Mouse (Mus musculus) forebrain, embryonic 11.5 days (tissue): ENCODE data around the gene Exoc3l2. TPM values are rescaled to one million over a fixed set of nuclear protein-coding genes. Genes with fewer than 3 reads are reported as not detected.
"Not testable (repeated sequence)": the region's sequence is repeated elsewhere in the genome, so short reads cannot be mapped to it uniquely, and the experiment has no call there.

Experiments used
- ATAC-seq: fragments of 200-750 bp; cut with Nextera tagmentation; replicated peaks from 2 replicates; pipeline ENCODE4 v1.8.0; 2017; ENCODE audit warnings: moderate TSS enrichment; ENCODE audit not compliant: low FRiP score
- DNase-seq: peaks from one replicate; pipeline ENCODE4 v3.0.0-alpha.2; 2017; ENCODE audit warnings: low spot score
- H3K27ac ChIP-seq: fragments of 300-500 bp; sonication (generic); 2 replicates; pipeline ENCODE4 v1.5.1; 2014; ENCODE audit warnings: low read depth, low read length
- H3K27me3 ChIP-seq: fragments of 300-500 bp; sonication (generic); 2 replicates; pipeline ENCODE4 v1.6.1; 2014; ENCODE audit warnings: mild to moderate bottlenecking, low read length, mixed read lengths; ENCODE audit not compliant: control insufficient read depth, insufficient read depth
- H3K36me3 ChIP-seq: fragments of 300-500 bp; sonication (generic); 2 replicates; pipeline ENCODE4 v1.6.1; 2014; ENCODE audit warnings: mild to moderate bottlenecking, low read length, moderate library complexity, mixed read lengths; ENCODE audit not compliant: control insufficient read depth, insufficient read depth
- H3K4me1 ChIP-seq: fragments of 300-500 bp; sonication (generic); replicated peaks from 2 replicates; pipeline ENCODE4 v1.6.1; 2014; ENCODE audit warnings: low read length, mixed read lengths; ENCODE audit not compliant: control insufficient read depth, insufficient read depth
- H3K4me2 ChIP-seq: fragments of 300-500 bp; sonication (generic); 2 replicates; pipeline ENCODE4 v1.6.1; 2014; ENCODE audit warnings: low read depth, mild to moderate bottlenecking, low read length, moderate library complexity, mixed read lengths; ENCODE audit not compliant: severe bottlenecking
- H3K4me3 ChIP-seq: fragments of 300-500 bp; sonication (generic); 2 replicates; pipeline ENCODE4 v1.5.1; 2014; ENCODE audit warnings: low read depth, low read length
- H3K9ac ChIP-seq: fragments of 300-500 bp; sonication (generic); 2 replicates; pipeline ENCODE4 v1.6.1; 2014; ENCODE audit warnings: low read length
- H3K9me3 ChIP-seq: fragments of 300-500 bp; sonication (generic); 2 replicates; pipeline ENCODE4 v1.6.1; 2016; ENCODE audit warnings: low read length, mixed read lengths; ENCODE audit not compliant: control insufficient read depth
- WGBS: fragments of 180-500 bp; shearing (Covaris S2); extraction: QIAGEN DNeasy Blood & Tissue Kit; methylation state at CpG from one replicate; pipeline ENCODE4 v1.1.7; 2014; 5-methylcytosine and 5-hydroxymethylcytosine counted together
- polyA plus RNA-seq: library from polyadenylated mRNA; unstranded; fragments of >200 nt; fragmentation: Nextera tagmentation; extraction: Ambion mirVana; gene quantifications from 2 replicates; pipeline ENCODE4 v1.2.1, GENCODE M21; 2014

Gene Exoc3l2
- polyA plus RNA-seq, 1 experiment from 2014 or later, result 1.4 TPM

- not testable (repeated sequence) for H3K9me3 ChIP-seq, H3K4me3 ChIP-seq, H3K27me3 ChIP-seq, H3K4me1 ChIP-seq, ATAC-seq, H3K27ac ChIP-seq, H3K36me3 ChIP-seq, DNase-seq, H3K4me2 ChIP-seq, H3K9ac ChIP-seq
- 92% methylated on average over 6 of the region's 7 CpGs for WGBS
These were observed 48.8 kb downstream of the Exoc3l2 start for GRCm38 (mm10) chr7:19511934-19512333.

DNA sequence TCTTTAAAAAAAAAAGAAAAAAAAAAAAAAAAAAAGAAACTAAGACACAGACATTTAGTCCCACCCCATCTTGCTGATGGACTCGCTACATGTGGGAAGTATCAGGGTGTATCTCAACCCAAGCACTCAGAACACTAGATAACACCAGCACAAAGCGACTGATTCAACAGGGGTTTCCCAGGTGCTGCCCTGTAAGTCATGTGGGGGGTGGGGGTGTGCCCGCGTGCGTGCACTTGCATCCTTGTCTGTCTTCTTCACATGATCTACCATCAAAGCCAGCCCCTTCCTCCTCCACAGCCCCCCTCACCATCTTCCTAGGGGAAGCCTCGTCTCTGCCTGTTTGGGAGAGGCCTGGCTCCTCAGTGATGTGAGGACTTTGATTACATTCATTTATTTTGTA is 49.2 kb downstream of the Exoc3l2 start:
- H3K27me3 ChIP-seq, result peaks cover 3% of the 10 kb centered on the region
- H3K4me3 ChIP-seq, result no peak overlapping the region
- 84% methylated on average over 6 of the region's 6 CpGs for WGBS
- peaks cover 4% of the 10 kb centered on the region; the same call in 1 of the 2 replicates for H3K4me1 ChIP-seq
- H3K9me3 ChIP-seq, result no peaks in the 10 kb centered on the region
- no peaks in the 10 kb centered on the region for H3K36me3 ChIP-seq
- H3K4me2 ChIP-seq, result no peak overlapping the region
- no peak for ATAC-seq
- no peak for DNase-seq
- H3K9ac ChIP-seq, result no peak overlapping the region
- H3K27ac ChIP-seq, result no peak overlapping the region

GRCm38 (mm10) chr7:19517652-19518365 is 54.7 kb downstream of the Exoc3l2 start, which contains the start of gene Nkpd1:
Nkpd1 (plus strand) TSS chr7:19517838.
- 5% methylated on average over 26 of the region's 29 CpGs for whole genome bisulfite sequencing
- peak within 1 kb of the TSS; percentile 14 for H3K4me3 ChIP-seq
- no peak for DNase-seq
- H3K4me2 ChIP-seq, result peak within 1 kb of the TSS; percentile 49
- peak within 1 kb of the TSS; percentile 33 for H3K9ac ChIP-seq
- peaks cover 51% of the 10 kb centered on the region for H3K27me3 ChIP-seq
- no peaks in the 10 kb centered on the region for H3K9me3 ChIP-seq
- peak; percentile 40; the same call in 1 of the 2 replicates for ATAC-seq
- H3K27ac ChIP-seq, result no peak within 1 kb of the TSS
- peaks cover 2% of the 10 kb centered on the region; the same call in 1 of the 2 replicates for H3K4me1 ChIP-seq
- H3K36me3 ChIP-seq, result no peaks in the 10 kb centered on the region

GRCm38 (mm10) chr7:19520032-19520431 is 56.9 kb downstream of the Exoc3l2 start:
- Histone ChIP-seq H3K9me3 (no peaks in the 10 kb centered on the region), H3K4me3 (no peak overlapping the region), H3K4me2 (peak overlapping the region; percentile 49), H3K27me3 (peaks cover 73% of the 10 kb centered on the region), H3K36me3 (no peaks in the 10 kb centered on the region), H3K4me1 (peaks cover 11% of the 10 kb centered on the region), H3K9ac (peak overlapping the region; percentile 35), H3K27ac (no peak overlapping the region)
- DNase-seq (no peak), ATAC-seq (no peak)
- 9% methylated on average over 23 of the region's 23 CpGs for WGBS

DNA sequence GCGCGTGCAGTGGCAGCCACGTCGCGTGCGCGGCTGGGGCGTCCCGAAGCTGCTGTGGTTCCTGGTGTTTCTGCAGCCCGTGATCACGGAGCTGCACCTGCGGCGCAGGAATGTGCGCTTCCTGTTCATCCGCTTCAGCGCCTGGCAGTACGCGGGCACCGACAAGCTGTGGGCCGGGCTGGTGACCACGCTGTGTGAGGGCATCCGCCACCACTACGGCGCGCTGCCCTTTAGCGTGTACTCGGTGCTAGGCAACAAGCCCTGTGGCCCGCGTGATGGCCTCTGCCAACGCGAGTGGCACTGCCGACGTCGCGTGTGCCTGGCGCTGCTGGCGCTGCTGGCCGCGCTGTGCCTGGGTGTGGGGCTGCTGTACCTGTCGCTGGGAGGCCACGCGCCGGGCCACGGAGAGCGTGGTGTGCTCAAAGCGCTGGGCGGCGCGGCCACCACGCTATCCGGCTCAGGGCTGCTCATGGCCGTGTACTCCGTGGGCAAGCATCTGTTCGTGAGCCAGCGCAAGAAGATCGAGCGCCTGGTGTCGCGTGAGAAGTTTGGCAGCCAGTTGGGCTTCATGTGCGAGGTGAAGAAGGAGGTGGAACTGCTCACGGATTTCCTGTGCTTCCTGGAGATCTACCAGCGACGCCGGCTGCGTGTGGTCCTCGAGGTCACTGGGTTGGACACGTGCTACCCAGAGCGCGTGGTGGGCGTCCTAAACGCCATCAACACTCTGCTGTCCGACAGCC is 60.1 kb downstream of the Exoc3l2 start:
- peaks cover 71% of the 10 kb centered on the region for H3K27me3 ChIP-seq
- H3K9me3 ChIP-seq, result no peaks in the 10 kb centered on the region
- no peaks in the 10 kb centered on the region for H3K36me3 ChIP-seq
- H3K4me3 ChIP-seq, result peak overlapping the region; percentile 34; the same call in 1 of the 2 replicates
- H3K27ac ChIP-seq, result no peak overlapping the region
- H3K4me2 ChIP-seq, result peak overlapping the region; percentile 63
- H3K4me1 ChIP-seq, result peaks cover 10% of the 10 kb centered on the region
- ATAC-seq (0 out of 2 replicates have a peak, but pooled peaks have one; percentile 1), DNase-seq (no peak)
- no peak overlapping the region for H3K9ac ChIP-seq
- WGBS, result 15% methylated on average over 72 of the region's 72 CpGs

DNA sequence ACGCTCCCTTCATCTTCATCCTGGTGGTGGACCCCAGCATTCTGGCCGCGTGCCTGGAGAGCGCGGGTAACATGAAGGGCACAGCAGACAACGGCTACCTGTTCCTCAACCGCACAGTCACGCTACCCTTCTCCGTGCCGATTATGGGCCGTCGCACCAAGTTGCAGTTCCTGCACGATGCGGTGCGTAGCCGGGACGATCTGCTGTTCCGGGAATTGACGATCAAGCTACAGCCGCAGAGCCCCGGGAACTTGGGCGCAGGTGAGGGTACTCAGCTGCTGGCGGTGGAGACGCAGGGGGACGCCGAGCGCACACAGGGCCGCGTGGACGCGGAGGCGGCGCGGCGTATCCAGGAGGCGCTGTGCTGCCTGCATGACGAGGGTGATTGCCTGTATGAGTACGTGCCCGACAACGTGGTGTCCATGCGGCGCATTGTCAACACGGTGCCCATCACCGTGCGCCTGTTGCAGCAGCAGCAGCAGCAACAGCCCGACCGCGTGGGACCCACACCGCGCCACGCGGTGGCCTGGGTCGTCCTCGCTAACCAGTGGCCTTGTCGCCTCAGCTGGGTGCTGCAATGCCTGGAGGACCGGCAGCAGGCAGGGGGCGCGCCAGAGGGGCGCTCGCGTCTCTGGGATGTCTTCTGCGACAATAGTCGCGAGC is 60.8 kb downstream of the Exoc3l2 start:
- Histone ChIP-seq H3K4me3 (peak overlapping the region; percentile 34), H3K9me3 (no peaks in the 10 kb centered on the region), H3K36me3 (no peaks in the 10 kb centered on the region), H3K27ac (no peak overlapping the region), H3K9ac (peak overlapping the region; percentile 41), H3K4me2 (peak overlapping the region; percentile 63), H3K4me1 (peaks cover 10% of the 10 kb centered on the region), H3K27me3 (peaks cover 65% of the 10 kb centered on the region)
- ATAC-seq, result peak; percentile 76
- WGBS, result 2% methylated on average over 64 of the region's 64 CpGs
- peak; percentile 85 for DNase-seq

DNA sequence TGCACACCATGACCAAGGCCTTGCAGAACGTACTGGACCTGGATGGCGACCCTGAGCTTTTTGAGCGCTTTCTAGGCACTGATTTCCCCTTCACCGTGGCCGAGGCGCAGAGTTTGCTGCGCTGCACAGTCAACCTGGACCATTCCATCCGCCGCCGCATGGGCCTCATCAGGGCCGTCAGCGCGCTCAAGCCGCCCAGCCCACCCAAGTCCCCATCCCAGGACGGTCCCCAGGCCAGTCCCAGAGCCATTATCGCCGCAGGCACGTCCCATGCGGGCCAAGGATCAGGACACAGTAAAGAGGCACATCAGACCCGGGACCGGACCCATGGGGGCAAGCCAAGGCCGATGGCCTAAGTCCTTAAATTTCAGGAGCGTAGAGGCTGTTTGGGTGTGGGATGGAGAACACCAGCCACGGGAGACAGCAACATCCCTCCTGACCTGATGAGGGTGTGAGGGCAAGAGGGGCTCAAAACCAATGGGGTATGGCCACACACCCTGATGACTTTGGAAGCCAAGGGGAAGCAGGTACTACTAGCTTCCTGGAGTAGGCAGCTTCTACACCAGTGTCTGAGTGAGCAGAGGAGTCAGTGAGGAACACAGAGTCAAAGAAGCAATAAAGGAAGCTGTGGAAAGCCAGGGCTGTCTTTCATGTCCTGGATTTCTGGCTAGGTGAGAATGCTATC is 61.4 kb downstream of the Exoc3l2 start:
- no peak overlapping the region for H3K27ac ChIP-seq
- 12% methylated on average over 24 of the region's 24 CpGs for WGBS
- DNase-seq, result no peak

GRCm38 (mm10) chr7:19525105-19525481 is 62.0 kb downstream of the Exoc3l2 start:
- no peak overlapping the region for H3K4me2 ChIP-seq
- no peak for ATAC-seq
- H3K36me3 ChIP-seq, result no peaks in the 10 kb centered on the region; the same call in 1 of the 2 replicates
- H3K27me3 ChIP-seq, result peaks cover 55% of the 10 kb centered on the region
- 53% methylated on average over 2 of the region's 2 CpGs for WGBS
- H3K9ac ChIP-seq, result no peak overlapping the region
- no peaks in the 10 kb centered on the region for H3K9me3 ChIP-seq
- DNase-seq, result no peak
- no peak overlapping the region for H3K27ac ChIP-seq
- H3K4me1 ChIP-seq, result peaks cover 10% of the 10 kb centered on the region
- H3K4me3 ChIP-seq, result no peak overlapping the region

More for the DNA sequence above, 61.4 kb downstream of the Exoc3l2 start:
- H3K4me1 ChIP-seq, result peaks cover 10% of the 10 kb centered on the region
- H3K27me3 ChIP-seq, result peaks cover 58% of the 10 kb centered on the region
- H3K9me3 ChIP-seq, result no peaks in the 10 kb centered on the region
- peak overlapping the region; percentile 34 for H3K4me3 ChIP-seq
- peak; percentile 45 for ATAC-seq
- peak overlapping the region; percentile 41 for H3K9ac ChIP-seq
- peak overlapping the region; percentile 63 for H3K4me2 ChIP-seq
- no peaks in the 10 kb centered on the region; the same call in 1 of the 2 replicates for H3K36me3 ChIP-seq
